Mouse (Mus musculus) midbrain, embryonic 10.5 days (tissue): ENCODE results near the gene Fndc7. TPM values are rescaled to one million over a fixed set of nuclear protein-coding genes. Genes with fewer than 3 reads are reported as not detected.
"Not testable (repeated sequence)": the region's sequence is repeated elsewhere in the genome, so short reads cannot be mapped to it uniquely, and the experiment has no call there.

ENCODE experiments used
- DNase-seq: peaks from one replicate; pipeline ENCODE4 v3.0.0-alpha.2; 2017; ENCODE audit warnings: low spot score
- H3K27ac ChIP-seq: fragments of 300-500 bp; sonication (generic); replicated peaks from 2 replicates; pipeline ENCODE4 v1.5.1; 2016; ENCODE audit warnings: mild to moderate bottlenecking
- H3K27me3 ChIP-seq: fragments of 300-500 bp; sonication (generic); 2 replicates; pipeline ENCODE4 v1.6.1; 2016; ENCODE audit warnings: low read depth, mild to moderate bottlenecking; ENCODE audit not compliant: poor library complexity, severe bottlenecking
- H3K36me3 ChIP-seq: fragments of 300-500 bp; sonication (generic); 2 replicates; pipeline ENCODE4 v1.6.1; 2016; ENCODE audit warnings: mild to moderate bottlenecking, moderate library complexity
- H3K4me1 ChIP-seq: fragments of 300-500 bp; sonication (generic); 2 replicates; pipeline ENCODE4 v1.6.1; 2016
- H3K4me3 ChIP-seq: fragments of 300-500 bp; sonication (generic); 2 replicates; pipeline ENCODE4 v1.5.1; 2016; ENCODE audit warnings: mild to moderate bottlenecking, moderate library complexity
- H3K9me3 ChIP-seq: fragments of 300-500 bp; sonication (generic); replicated peaks from 2 replicates; pipeline ENCODE4 v1.6.1; 2016; ENCODE audit warnings: mild to moderate bottlenecking
- WGBS: fragments of 180-500 bp; shearing (Covaris S2); methylation state at CpG from one replicate; pipeline ENCODE4 v1.1.7; 2016; 5-methylcytosine and 5-hydroxymethylcytosine counted together
- polyA plus RNA-seq: library from polyadenylated mRNA; unstranded; fragments of >200 nt; fragmentation: Nextera tagmentation; extraction: Ambion mirVana; gene quantifications from 2 replicates; pipeline ENCODE4 v1.2.1, GENCODE M21; 2016

The Fndc7 gene
- polyA plus RNA-seq, 1 experiment from 2014 or later, result 0.06 TPM

DNA sequence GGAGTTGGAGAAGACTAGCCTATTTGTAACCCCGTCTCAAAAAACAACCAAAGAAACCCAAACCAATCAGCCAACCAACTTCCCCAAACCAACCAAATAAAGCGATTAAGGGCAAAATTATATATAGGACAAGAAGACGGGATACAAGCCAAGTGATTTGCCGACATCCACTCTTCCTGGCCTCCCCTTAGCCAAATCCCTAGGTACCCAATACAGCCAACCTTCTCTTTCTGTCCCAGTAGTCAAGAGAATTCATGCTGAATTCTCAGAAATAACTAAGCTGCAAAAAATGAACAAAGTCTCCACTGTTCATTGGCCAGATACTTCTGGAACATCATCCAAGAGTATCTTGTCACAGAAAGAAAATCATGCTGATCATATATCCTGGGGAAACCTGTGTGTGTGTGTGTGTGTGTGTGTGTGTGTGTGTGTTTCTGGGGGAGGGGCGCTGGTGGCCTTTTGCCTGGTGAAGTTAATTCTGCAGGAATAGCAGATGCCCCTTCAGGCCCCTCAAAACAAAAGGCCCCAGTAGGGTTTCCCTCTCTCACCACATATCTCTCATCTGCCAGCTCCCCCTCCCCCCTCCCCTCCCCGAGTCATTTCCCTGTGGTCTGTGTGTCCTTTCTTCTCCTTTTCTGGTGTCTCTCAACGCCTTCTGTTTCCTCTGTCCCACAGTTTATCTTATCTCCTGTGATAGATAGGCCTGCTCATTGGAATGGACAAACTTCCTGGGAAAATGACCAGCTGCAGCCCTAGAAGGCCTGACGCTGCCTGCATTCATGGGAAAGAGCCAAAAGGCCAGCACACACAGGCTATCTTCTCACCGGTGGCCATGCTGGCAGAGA, 3.9 kb downstream of the Fndc7 start:
- WGBS, result 53% methylated on average over 9 of the region's 9 CpGs
- no peaks in the 10 kb centered on the region for H3K27me3 ChIP-seq
- H3K4me1 ChIP-seq, result peaks cover 24% of the 10 kb centered on the region
- peak overlapping the region; percentile 4; the same call in 1 of the 2 replicates for H3K4me3 ChIP-seq
- no peaks in the 10 kb centered on the region for H3K9me3 ChIP-seq
- H3K27ac ChIP-seq, result peak overlapping the region; percentile 73
- DNase-seq, result peak; percentile 29
- no peaks in the 10 kb centered on the region for H3K36me3 ChIP-seq

DNA sequence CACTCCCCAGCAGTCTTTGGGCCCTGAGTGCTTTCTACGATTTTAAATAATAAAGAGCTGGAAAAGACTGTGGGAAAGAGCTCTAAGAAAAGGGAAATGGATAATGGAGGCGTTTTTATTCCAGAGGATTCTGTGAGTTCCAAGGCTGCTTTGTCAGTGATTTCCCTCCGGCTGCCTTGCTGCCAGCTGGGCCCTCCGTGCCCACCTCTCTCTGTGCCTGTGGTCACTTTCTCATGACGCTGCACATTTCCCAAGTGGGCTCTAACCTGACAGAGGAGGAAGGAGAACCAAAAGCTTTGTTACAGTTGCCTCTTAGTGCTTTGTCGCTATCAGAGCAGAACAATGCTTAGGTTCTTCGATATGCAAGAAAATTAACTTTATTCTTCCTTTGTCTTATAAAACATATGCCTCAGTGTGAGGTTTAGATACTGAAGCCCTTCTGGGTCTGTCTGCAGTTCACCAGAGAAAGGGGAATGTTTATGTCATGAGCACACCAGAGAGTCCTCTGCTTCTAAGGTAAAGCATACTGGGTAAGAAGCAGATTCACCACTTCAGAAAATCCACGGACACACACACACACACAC, 5.0 kb downstream of the Fndc7 start:
- H3K36me3 ChIP-seq, result no peaks in the 10 kb centered on the region
- DNase-seq, result no peak
- no peaks in the 10 kb centered on the region for H3K27me3 ChIP-seq
- H3K4me1 ChIP-seq, result peaks cover 26% of the 10 kb centered on the region
- no peak overlapping the region for H3K4me3 ChIP-seq
- H3K9me3 ChIP-seq, result no peaks in the 10 kb centered on the region
- WGBS, result 64% methylated on average over 8 of the region's 8 CpGs
- H3K27ac ChIP-seq, result peak overlapping the region; percentile 38; the same call in 1 of the 2 replicates

GRCm38 (mm10) chr3:108883067-108883466, 6.7 kb downstream of the Fndc7 start:
- no peaks in the 10 kb centered on the region for H3K36me3 ChIP-seq
- WGBS, result 95% methylated on average over 2 of the region's 2 CpGs
- H3K27ac ChIP-seq, result no peak overlapping the region
- no peaks in the 10 kb centered on the region for H3K9me3 ChIP-seq
- DNase-seq, result no peak
- no peak overlapping the region for H3K4me3 ChIP-seq
- H3K4me1 ChIP-seq, result peaks cover 32% of the 10 kb centered on the region
- no peaks in the 10 kb centered on the region for H3K27me3 ChIP-seq

GRCm38 (mm10) chr3:108881873-108882272, 7.9 kb downstream of the Fndc7 start:
- not testable (repeated sequence) for H3K27me3 ChIP-seq, H3K36me3 ChIP-seq, DNase-seq, H3K27ac ChIP-seq, H3K4me3 ChIP-seq, H3K9me3 ChIP-seq
- 34% methylated on average over 4 of the region's 4 CpGs for WGBS
- peaks cover 24% of the 10 kb centered on the region for H3K4me1 ChIP-seq

DNA sequence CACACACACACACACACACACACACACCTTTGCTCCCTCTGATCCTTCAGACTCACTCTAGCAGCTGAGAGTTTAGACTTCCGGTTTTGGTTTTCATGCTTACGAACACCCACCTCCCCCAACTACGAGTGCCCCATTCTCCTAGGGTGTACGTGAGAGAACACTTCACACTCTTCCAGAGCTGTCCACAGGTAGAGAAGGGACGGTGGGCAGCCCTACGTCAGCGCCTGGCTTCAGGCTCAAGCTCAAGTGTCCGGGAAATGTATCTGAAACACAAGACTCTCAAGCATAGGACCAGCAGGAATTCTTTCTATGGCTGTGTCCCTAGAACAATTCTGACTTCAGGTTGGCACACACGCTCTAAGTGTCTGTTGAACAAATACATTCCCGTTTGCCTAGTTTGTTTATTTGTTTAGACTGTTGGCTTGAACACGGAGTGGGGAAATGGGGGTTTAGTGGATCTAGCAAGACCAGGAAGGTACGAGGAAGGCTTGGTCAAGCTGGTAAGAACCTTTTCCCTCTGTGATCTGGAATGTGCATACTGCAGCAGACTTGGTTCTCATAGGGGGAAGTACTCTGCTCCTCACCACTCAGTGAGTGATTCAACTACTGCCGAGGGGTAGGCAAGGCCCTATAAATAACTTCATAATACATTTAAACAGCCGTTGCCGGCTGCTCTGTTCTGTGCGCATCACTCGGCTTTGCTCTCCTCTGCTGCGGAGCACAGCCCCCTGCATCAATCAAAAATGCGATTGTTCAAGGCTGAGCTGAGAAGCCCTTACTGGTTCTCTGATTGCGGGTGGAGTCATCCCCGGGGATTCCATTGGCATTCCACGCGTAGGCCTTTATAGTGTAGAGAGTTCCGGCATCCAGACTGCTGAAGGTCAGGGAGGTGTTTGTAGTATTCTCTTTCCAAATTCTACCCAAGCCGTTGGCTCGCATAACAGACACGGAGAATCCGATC, 9.0 kb downstream of the Fndc7 start:
- Histone ChIP-seq H3K27ac (no peak overlapping the region), H3K4me1 (peaks cover 14% of the 10 kb centered on the region), H3K27me3 (no peaks in the 10 kb centered on the region), H3K9me3 (no peaks in the 10 kb centered on the region), H3K36me3 (no peaks in the 10 kb centered on the region), H3K4me3 (no peak overlapping the region)
- WGBS, result 82% methylated on average over 28 of the region's 28 CpGs
- no peak for DNase-seq

- WGBS, result 70% methylated on average over 5 of the region's 5 CpGs
- Histone ChIP-seq H3K4me1 (peaks cover 13% of the 10 kb centered on the region), H3K9me3 (no peaks in the 10 kb centered on the region), H3K4me3 (no peak overlapping the region), H3K36me3 (no peaks in the 10 kb centered on the region), H3K27ac (no peak overlapping the region), H3K27me3 (no peaks in the 10 kb centered on the region)
- DNase-seq, result no peak
Observed at GRCm38 (mm10) chr3:108879836-108880435, 9.9 kb downstream of the Fndc7 start.

DNA sequence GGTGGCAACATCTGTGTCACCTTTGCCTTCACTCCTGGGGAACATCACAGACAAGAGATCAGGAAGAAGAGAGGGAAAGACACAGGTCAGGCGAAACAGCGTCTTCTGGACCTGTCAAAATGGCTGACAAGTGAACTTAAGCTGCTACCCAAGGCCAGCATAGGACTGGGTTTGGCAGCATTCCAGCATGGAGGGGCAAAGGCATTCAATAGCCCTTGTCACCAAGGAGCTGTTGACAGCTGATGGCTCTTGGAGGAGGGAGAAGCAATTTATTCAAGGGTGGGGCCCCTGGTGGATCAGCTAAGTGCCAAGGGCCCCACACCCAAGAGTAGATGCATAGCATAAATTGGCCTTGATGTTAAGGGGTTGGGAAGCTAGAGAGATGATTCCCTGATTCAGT, 10.7 kb downstream of the Fndc7 start:
- DNase-seq, result no peak
- H3K4me3 ChIP-seq, result no peak overlapping the region
- H3K27ac ChIP-seq, result no peak overlapping the region
- H3K27me3 ChIP-seq, result no peaks in the 10 kb centered on the region
- H3K9me3 ChIP-seq, result no peaks in the 10 kb centered on the region
- peaks cover 21% of the 10 kb centered on the region for H3K4me1 ChIP-seq
- WGBS, result 82% methylated on average over 2 of the region's 2 CpGs
- no peaks in the 10 kb centered on the region for H3K36me3 ChIP-seq

GRCm38 (mm10) chr3:108870631-108871030, 19.2 kb downstream of the Fndc7 start:
- 86% methylated on average over 6 of the region's 6 CpGs for WGBS
- Histone ChIP-seq H3K4me3 (no peak overlapping the region), H3K9me3 (no peaks in the 10 kb centered on the region), H3K4me1 (peaks cover 12% of the 10 kb centered on the region), H3K27ac (no peak overlapping the region), H3K27me3 (no peaks in the 10 kb centered on the region), H3K36me3 (no peaks in the 10 kb centered on the region)
- no peak for DNase-seq

DNA sequence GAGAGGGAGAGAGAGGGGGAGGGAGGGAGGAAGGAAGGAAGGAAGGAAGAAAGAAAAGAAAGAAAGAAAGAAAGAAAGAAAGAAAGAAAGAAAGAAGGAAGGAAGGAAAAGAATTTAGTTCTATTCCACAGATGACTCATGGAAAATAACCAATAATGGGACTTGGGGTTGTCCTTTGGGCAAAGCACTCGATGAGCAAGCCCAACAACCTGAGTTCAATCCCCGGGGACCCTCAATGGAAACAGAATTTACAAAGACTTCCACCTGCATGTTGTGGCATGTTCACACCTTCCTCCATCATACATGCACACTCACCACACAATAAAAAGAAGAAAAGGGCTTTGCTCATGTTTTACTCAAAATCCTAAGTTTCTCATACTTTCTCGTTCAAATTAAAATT, 22.4 kb downstream of the Fndc7 start:
- no peak for DNase-seq
- Histone ChIP-seq H3K9me3 (no peaks in the 10 kb centered on the region), H3K27ac (no peak overlapping the region), H3K27me3 (no peaks in the 10 kb centered on the region), H3K4me1 (no peaks in the 10 kb centered on the region), H3K36me3 (no peaks in the 10 kb centered on the region), H3K4me3 (no peak overlapping the region)
- 86% methylated on average over 3 of the region's 3 CpGs for WGBS

DNA sequence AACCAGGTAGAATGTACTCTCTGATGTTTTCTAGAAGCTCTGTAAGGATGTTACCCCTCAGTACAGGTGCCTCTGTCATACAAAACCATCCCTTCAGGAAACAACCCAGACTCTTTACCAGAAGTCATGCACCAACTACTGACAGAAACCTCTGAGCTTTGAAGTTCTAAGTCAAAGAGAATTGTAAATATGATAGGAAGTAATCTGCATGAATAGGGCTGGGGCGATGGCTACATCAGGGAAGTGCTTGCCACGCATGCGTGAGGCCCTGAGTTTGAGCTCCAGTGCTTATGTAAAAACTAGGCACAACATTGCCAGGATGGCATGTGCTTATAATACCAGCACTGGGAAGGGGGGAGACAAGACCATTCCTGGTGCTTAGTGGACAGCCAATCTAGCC, 24.1 kb downstream of the Fndc7 start:
- no peak for DNase-seq
- Histone ChIP-seq H3K4me3 (no peak overlapping the region), H3K27ac (no peak overlapping the region), H3K9me3 (no peaks in the 10 kb centered on the region), H3K4me1 (no peaks in the 10 kb centered on the region), H3K36me3 (no peaks in the 10 kb centered on the region), H3K27me3 (no peaks in the 10 kb centered on the region)
- WGBS, result 94% methylated on average over 3 of the region's 3 CpGs

GRCm38 (mm10) chr3:108865129-108865528, 24.7 kb downstream of the Fndc7 start:
- Histone ChIP-seq H3K4me3 (no peak overlapping the region), H3K9me3 (no peaks in the 10 kb centered on the region), H3K4me1 (no peaks in the 10 kb centered on the region), H3K27ac (no peak overlapping the region), H3K27me3 (no peaks in the 10 kb centered on the region), H3K36me3 (no peaks in the 10 kb centered on the region)
- DNase-seq, result no peak
- WGBS, result 48% methylated on average over 3 of the region's 3 CpGs

DNA sequence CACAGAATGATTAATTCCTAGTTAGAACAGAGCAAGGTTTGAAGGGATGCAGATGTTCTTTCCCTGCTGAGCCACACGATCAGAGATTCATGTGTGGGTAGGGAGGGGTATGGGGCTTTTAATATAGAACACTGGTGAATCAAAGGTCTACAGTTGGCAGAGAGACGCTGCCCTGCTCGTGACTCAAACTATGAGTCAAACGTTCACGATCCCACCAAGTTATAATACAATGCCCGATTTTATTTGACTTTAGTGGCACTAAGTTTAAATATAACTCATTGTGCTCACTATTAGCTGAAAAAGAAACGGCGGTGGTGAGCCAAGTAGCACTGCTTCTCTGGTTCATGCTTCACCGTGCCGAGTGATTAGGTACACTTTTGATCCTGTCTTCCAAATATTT, 26.7 kb downstream of the Fndc7 start:
- Histone ChIP-seq H3K36me3 (no peaks in the 10 kb centered on the region), H3K27me3 (no peaks in the 10 kb centered on the region), H3K4me1 (peaks cover 14% of the 10 kb centered on the region), H3K9me3 (no peaks in the 10 kb centered on the region), H3K4me3 (no peak overlapping the region), H3K27ac (no peak overlapping the region)
- no peak for DNase-seq
- 95% methylated on average over 10 of the region's 10 CpGs for WGBS
